Mouse (Mus musculus) gastrocnemius, postnatal 10 days (tissue): ENCODE measurements around the gene 9430038I01Rik. TPM values are rescaled to one million over a fixed set of nuclear protein-coding genes. Genes with fewer than 3 reads are reported as not detected.

Experiments used
- DNase-seq: peaks from one replicate; pipeline ENCODE4 v3.0.0; 2021; ENCODE audit warnings: mixed read lengths
- total RNA-seq, 2 experiments: library from RNA; stranded (reverse); gene quantifications; 2 replicates each; pipeline ENCODE4 v1.2.3; 2021

Gene 9430038I01Rik
- total RNA-seq, 2 experiments from 2014 or later, result 4.4 TPM

GRCm38 (mm10) chr7:137366736-137367135 is 43.8 kb downstream of the 9430038I01Rik start:
- DNase-seq, result no peak

DNA sequence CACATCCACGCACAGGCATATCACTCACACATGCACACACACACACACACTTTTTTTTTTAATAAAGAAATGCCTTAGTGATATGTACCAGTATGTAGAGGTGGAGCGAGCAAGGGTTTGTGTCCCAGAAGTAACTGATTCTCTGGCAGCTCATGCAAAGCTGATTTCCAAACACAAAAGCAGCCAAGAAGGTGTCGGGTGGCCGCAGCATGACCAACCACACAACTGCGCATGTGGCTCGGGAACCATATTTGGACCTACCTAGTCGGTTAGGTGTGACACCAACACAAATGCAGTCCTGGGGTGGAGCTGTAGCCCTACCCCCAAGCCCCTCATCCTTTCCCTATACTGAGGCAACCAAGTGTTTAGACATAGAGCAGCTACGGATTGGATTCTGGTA is 45.5 kb downstream of the 9430038I01Rik start:
- DNase-seq, result no peak

- no peak for DNase-seq
These were observed 46.0 kb downstream of the 9430038I01Rik start for GRCm38 (mm10) chr7:137364571-137364970.

DNA sequence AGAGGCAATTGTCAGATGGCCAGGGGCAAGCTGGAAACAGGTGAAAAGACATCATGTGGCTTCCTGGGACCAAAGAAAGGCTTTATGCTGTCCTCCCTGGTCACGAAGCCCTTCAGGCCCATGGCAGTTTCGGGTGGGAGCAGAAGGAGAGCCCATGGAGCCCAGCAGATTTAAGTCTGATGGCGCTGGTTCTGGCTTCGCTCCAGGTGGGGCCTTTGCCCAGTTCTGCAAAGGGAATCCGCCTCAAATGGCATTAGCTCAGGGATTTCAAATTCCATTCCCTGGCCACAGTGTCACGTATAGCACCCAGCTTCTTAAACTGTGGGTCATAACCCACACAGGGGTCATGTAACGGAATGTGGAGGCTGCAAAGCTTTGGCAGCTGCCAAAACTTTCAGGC is 63.7 kb downstream of the 9430038I01Rik start:
- peak; percentile 76 for DNase-seq

- DNase-seq, result peak; percentile 29
These were observed 64.5 kb downstream of the 9430038I01Rik start for GRCm38 (mm10) chr7:137346068-137346467.

DNA sequence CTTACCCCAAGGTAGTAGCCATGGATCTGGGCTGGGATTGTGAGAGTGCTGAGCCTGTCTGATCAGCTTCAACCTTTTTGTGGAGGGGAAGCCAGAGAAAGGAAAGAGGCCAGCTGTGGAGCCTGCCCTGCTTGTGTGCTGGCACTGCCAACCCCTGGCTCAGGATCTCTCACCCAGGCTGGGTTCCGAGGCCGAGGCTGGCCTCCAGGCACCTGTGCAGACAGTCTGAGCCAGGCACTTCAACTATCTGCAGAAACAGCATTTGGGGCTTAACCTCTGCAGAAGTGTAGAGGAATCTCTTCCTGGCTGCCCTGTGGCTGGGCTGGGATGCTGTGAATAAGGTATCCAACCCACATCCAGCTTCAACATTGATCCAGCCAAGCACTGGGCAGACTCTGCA is 76.6 kb downstream of the 9430038I01Rik start:
- peak; percentile 58 for DNase-seq

Other genes with a start within 250 kb of the 9430038I01Rik start
- gene Ebf3, start 96.3 kb downstream of the 9430038I01Rik start, total RNA-seq, result 10 to 100 TPM; 16.0 to 27.5 TPM
- gene Glrx3, start 26.9 kb upstream of the 9430038I01Rik start, total RNA-seq, result 10 to 100 TPM; 90.2 to 93.9 TPM